Mouse (Mus musculus) heart, embryonic 14.5 days (tissue): ENCODE results near the gene Asgr1. TPM values are rescaled to one million over a fixed set of nuclear protein-coding genes. Genes with fewer than 3 reads are reported as not detected.
A peak's percentile ranks its signal among the peaks of the same experiment; 100 is the strongest.

Source experiments
- ATAC-seq: fragments of 200-750 bp; cut with Nextera tagmentation; 2 replicates; pipeline ENCODE4 v1.8.0; 2017; ENCODE audit warnings: low read depth, moderate TSS enrichment; ENCODE audit not compliant: insufficient number of reproducible peaks, insufficient read depth, low FRiP score
- H3K27ac ChIP-seq, 2 experiments: fragments of 200-500 bp in 1 of 2; fragments of 300-500 bp in 1 of 2; sonication (generic) in 1 of 2; replicated peaks in 1 of 2; 2 replicates each; pipeline ENCODE4 v1.5.1; 2012 to 2014; ENCODE audit warnings: low read depth in 2 of 2, low read length in 2 of 2, control low read depth in 1 of 2, mild to moderate bottlenecking in 1 of 2, mixed read lengths in 1 of 2; ENCODE audit not compliant: control insufficient read depth in 1 of 2, insufficient read depth in 1 of 2
- H3K27me3 ChIP-seq: fragments of 300-500 bp; sonication (generic); 2 replicates; pipeline ENCODE4 v1.6.1; 2014; ENCODE audit warnings: mild to moderate bottlenecking, low read length, control low read depth; ENCODE audit not compliant: control insufficient read depth, insufficient read depth
- H3K36me3 ChIP-seq: fragments of 300-500 bp; sonication (generic); 2 replicates; pipeline ENCODE4 v1.6.1; 2014; ENCODE audit warnings: mild to moderate bottlenecking, control low read depth, low read length, mixed read lengths; ENCODE audit not compliant: control insufficient read depth, insufficient read depth
- H3K4me1 ChIP-seq, 2 experiments: fragments of 200-500 bp in 1 of 2; fragments of 300-500 bp in 1 of 2; sonication (generic) in 1 of 2; 2 replicates each; pipeline ENCODE4 v1.6.1; 2012 to 2014; ENCODE audit warnings: low read length in 2 of 2, control low read depth in 1 of 2, mixed read lengths in 1 of 2; ENCODE audit not compliant: control insufficient read depth in 2 of 2, insufficient read depth in 2 of 2
- H3K4me2 ChIP-seq: fragments of 300-500 bp; sonication (generic); 2 replicates; pipeline ENCODE4 v1.6.1; 2014; ENCODE audit warnings: mild to moderate bottlenecking, low read length
- H3K4me3 ChIP-seq, 2 experiments: fragments of 200-500 bp in 1 of 2; fragments of 300-500 bp in 1 of 2; sonication (generic) in 1 of 2; 2 replicates each; pipeline ENCODE4 v1.5.1; 2012 to 2014; ENCODE audit warnings: low read length in 2 of 2, mild to moderate bottlenecking in 2 of 2, control low read depth in 1 of 2, low read depth in 1 of 2, moderate library complexity in 1 of 2; ENCODE audit not compliant: control insufficient read depth in 1 of 2, insufficient read depth in 1 of 2
- H3K9ac ChIP-seq: fragments of 300-500 bp; sonication (generic); 2 replicates; pipeline ENCODE4 v1.6.1; 2014; ENCODE audit warnings: mild to moderate bottlenecking, low read length
- H3K9me3 ChIP-seq: fragments of 300-500 bp; sonication (generic); 2 replicates; pipeline ENCODE4 v1.6.1; 2016; ENCODE audit warnings: low read length, control low read depth; ENCODE audit not compliant: control insufficient read depth
- WGBS: fragments of 180-500 bp; shearing (Covaris S2); extraction: QIAGEN DNeasy Blood & Tissue Kit; methylation state at CpG from one replicate; pipeline ENCODE4 v1.1.7; 2014; 5-methylcytosine and 5-hydroxymethylcytosine counted together
- polyA plus RNA-seq: library from polyadenylated mRNA; unstranded; fragments of >200 nt; fragmentation: Nextera tagmentation; extraction: Ambion mirVana; gene quantifications from 2 replicates; pipeline ENCODE4 v1.2.1, GENCODE M21; 2014

Gene Asgr1
- polyA plus RNA-seq, 1 experiment from 2014 or later: not detected

GRCm38 (mm10) chr11:70019495-70020021 lies 34.3 kb upstream of the Asgr1 start:
- Histone ChIP-seq H3K36me3 (no peaks in the 10 kb centered on the region), H3K27me3 (no peaks in the 10 kb centered on the region), H3K27ac (peak overlapping the region; percentile 24 to 78; a peak in 2 of 4 replicates), H3K9ac (peak overlapping the region; percentile 83), H3K9me3 (no peaks in the 10 kb centered on the region), H3K4me3 (peak overlapping the region; percentile 35 to 56; a peak in 3 of 4 replicates), H3K4me1 (peaks cover 15 to 51% of the 10 kb centered on the region in 2 experiments), H3K4me2 (peak overlapping the region; percentile 71)
- ATAC-seq: no peak
- 0% methylated on average over 1 of the region's 2 CpGs for WGBS

- Histone ChIP-seq H3K4me1 (peaks cover 13 to 50% of the 10 kb centered on the region in 2 experiments), H3K9ac (peak overlapping the region; percentile 11; the same call in 1 of the 2 replicates), H3K27me3 (no peaks in the 10 kb centered on the region), H3K4me2 (peak overlapping the region; percentile 71), H3K4me3 (peak overlapping the region in 1 of 2 experiments; percentile 42; a peak in 2 of 4 replicates), H3K9me3 (no peaks in the 10 kb centered on the region), H3K36me3 (no peaks in the 10 kb centered on the region), H3K27ac (peak overlapping the region; percentile 51 to 69)
- 33% methylated on average over 7 of the region's 8 CpGs for WGBS
- ATAC-seq: no peak
These were observed 33.8 kb upstream of the Asgr1 start for GRCm38 (mm10) chr11:70020022-70020631.

- Histone ChIP-seq H3K4me1 (peaks cover 13 to 50% of the 10 kb centered on the region in 2 experiments), H3K9ac (peak overlapping the region; percentile 42), H3K9me3 (no peaks in the 10 kb centered on the region), H3K27ac (peak overlapping the region in 1 of 2 experiments; percentile 69; a peak in 2 of 4 replicates), H3K4me3 (peak overlapping the region; percentile 42), H3K36me3 (no peaks in the 10 kb centered on the region), H3K27me3 (no peaks in the 10 kb centered on the region), H3K4me2 (peak overlapping the region; percentile 71)
- peak; percentile 80 for ATAC-seq
- WGBS: under 1% methylated on average over 8 of the region's 8 CpGs
These were observed 33.1 kb upstream of the Asgr1 start for GRCm38 (mm10) chr11:70020731-70021263.

- H3K9ac ChIP-seq: peak overlapping the region; percentile 42
- H3K4me2 ChIP-seq: peak overlapping the region; percentile 71
- peak overlapping the region; percentile 42 for H3K4me3 ChIP-seq
- H3K36me3 ChIP-seq: no peaks in the 10 kb centered on the region
- WGBS: 3% methylated on average over 40 of the region's 40 CpGs
- peak overlapping the region in 1 of 2 experiments; percentile 68; a peak in 2 of 4 replicates for H3K27ac ChIP-seq
- H3K9me3 ChIP-seq: no peaks in the 10 kb centered on the region
- no peaks in the 10 kb centered on the region for H3K27me3 ChIP-seq
- peaks cover 20 to 55% of the 10 kb centered on the region in 2 experiments for H3K4me1 ChIP-seq
- peak; percentile 62 for ATAC-seq
These were observed 32.4 kb upstream of the Asgr1 start for GRCm38 (mm10) chr11:70021264-70022132.

- H3K4me1 ChIP-seq: peaks cover 22 to 59% of the 10 kb centered on the region in 2 experiments
- ATAC-seq: no peak
- no peak overlapping the region for H3K27ac ChIP-seq
These were observed 30.3 kb upstream of the Asgr1 start for GRCm38 (mm10) chr11:70023481-70024150.

GRCm38 (mm10) chr11:70024151-70024514 lies 29.8 kb upstream of the Asgr1 start:
- Histone ChIP-seq H3K27me3 (no peaks in the 10 kb centered on the region), H3K4me2 (peak overlapping the region; percentile 72), H3K4me1 (peaks cover 27 to 59% of the 10 kb centered on the region in 2 experiments), H3K4me3 (peak overlapping the region; percentile 22 to 41), H3K36me3 (no peaks in the 10 kb centered on the region), H3K9ac (peak overlapping the region; percentile 66), H3K27ac (no peak overlapping the region), H3K9me3 (no peaks in the 10 kb centered on the region)
- no peak for ATAC-seq
- WGBS: 12% methylated on average over 6 of the region's 6 CpGs

More at GRCm38 (mm10) chr11:70023481-70024150, 30.3 kb upstream of the Asgr1 start:
- peak overlapping the region; percentile 22 to 41 for H3K4me3 ChIP-seq
- peak overlapping the region; percentile 72 for H3K4me2 ChIP-seq
- no peaks in the 10 kb centered on the region for H3K9me3 ChIP-seq
- H3K27me3 ChIP-seq: no peaks in the 10 kb centered on the region
- no peaks in the 10 kb centered on the region for H3K36me3 ChIP-seq
- 7% methylated on average over 20 of the region's 29 CpGs for WGBS
- H3K9ac ChIP-seq: peak overlapping the region; percentile 66

- WGBS: 3% methylated on average over 19 of the region's 19 CpGs
- Histone ChIP-seq H3K27ac (peak overlapping the region in 1 of 2 experiments; percentile 57; a peak in 2 of 4 replicates), H3K36me3 (peaks cover 14% of the 10 kb centered on the region), H3K4me3 (peak overlapping the region; percentile 4 to 28), H3K27me3 (no peaks in the 10 kb centered on the region), H3K9ac (no peak overlapping the region), H3K9me3 (no peaks in the 10 kb centered on the region), H3K4me1 (peaks cover 31 to 49% of the 10 kb centered on the region in 2 experiments), H3K4me2 (peak overlapping the region; percentile 63)
- peak; percentile 66 for ATAC-seq
These were observed 27.2 kb upstream of the Asgr1 start for GRCm38 (mm10) chr11:70026689-70027088.
